Mouse (Mus musculus): ENCODE results near the gene Gm21885.

GRCm38 (mm10) chr11:94253691-94254090 lies 28.0 kb upstream of the Gm21885 start:
- no peak for TF ChIP-seq CTCF (IDR thresholded peaks at IDR 0.05)
- TF ChIP-seq POLR2A (IDR thresholded peaks at IDR 0.05; ENCODE audit: insufficient read depth, low read depth, low read length) = no peak
